Mouse (Mus musculus) stomach, embryonic 15.5 days (tissue): ENCODE measurements around the gene Tanc1. TPM values are rescaled to one million over a fixed set of nuclear protein-coding genes. Genes with fewer than 3 reads are reported as not detected.

ENCODE experiments used
- polyA plus RNA-seq: library from polyadenylated mRNA; unstranded; fragments of >200 nt; fragmentation: Nextera tagmentation; extraction: Ambion mirVana; gene quantifications from 2 replicates; pipeline ENCODE4 v1.2.1, GENCODE M21; 2015

Gene Tanc1
- polyA plus RNA-seq, 1 experiment from 2014 or later, result 28.1 TPM

Other genes starting within 250 kb of the Tanc1 start
- gene Dapl1, start 127.4 kb upstream of the Tanc1 start, polyA plus RNA-seq, result 27.9 and 50.9 TPM in 2 replicates